Mouse (Mus musculus) CH12F3 (cell line): Measurements from ENCODE around the gene Orai1.

Source experiments
- in situ Hi-C: fragments of 300-500 bp; cut with MboI; formaldehyde crosslinking; loops from 2 replicates; pipeline ENCODE4 v1.14.3; 2020; ENCODE audit warnings: low sequenced_read_pairs

The Orai1 gene

GRCm38 (mm10) chr5:122994303-122994846 is 20.5 kb upstream of the Orai1 start:
- in situ Hi-C loops = no loop called here

DNA sequence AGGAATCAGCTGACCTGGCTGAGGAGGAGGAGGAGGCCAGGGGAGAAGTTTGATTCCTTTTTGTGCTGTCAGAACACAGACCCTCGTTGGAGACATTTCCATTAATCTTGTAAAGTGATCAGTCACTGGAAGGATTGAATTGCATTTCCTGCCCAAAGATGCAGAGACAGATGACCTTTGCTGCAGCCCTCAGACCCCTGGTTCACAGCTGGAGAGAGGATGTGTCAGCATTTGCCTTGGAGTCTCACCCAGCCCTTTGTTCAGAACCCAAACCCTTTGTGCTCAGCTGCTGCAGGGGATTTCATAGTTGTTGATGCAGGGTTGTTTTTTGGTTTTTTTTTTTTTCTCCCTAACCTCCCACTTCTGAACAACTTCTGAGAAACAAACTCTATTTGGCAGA is 20.0 kb upstream of the Orai1 start:
- in situ Hi-C loops = no loop called here

- in situ Hi-C loops = no loop called here
Measured at GRCm38 (mm10) chr5:122997205-122998204, 17.4 kb upstream of the Orai1 start.

GRCm38 (mm10) chr5:123000901-123001300 is 14.0 kb upstream of the Orai1 start:
- in situ Hi-C loops = no loop called here

- in situ Hi-C loops = no loop called here
Measured at GRCm38 (mm10) chr5:123005716-123006592, 8.9 kb upstream of the Orai1 start.

DNA sequence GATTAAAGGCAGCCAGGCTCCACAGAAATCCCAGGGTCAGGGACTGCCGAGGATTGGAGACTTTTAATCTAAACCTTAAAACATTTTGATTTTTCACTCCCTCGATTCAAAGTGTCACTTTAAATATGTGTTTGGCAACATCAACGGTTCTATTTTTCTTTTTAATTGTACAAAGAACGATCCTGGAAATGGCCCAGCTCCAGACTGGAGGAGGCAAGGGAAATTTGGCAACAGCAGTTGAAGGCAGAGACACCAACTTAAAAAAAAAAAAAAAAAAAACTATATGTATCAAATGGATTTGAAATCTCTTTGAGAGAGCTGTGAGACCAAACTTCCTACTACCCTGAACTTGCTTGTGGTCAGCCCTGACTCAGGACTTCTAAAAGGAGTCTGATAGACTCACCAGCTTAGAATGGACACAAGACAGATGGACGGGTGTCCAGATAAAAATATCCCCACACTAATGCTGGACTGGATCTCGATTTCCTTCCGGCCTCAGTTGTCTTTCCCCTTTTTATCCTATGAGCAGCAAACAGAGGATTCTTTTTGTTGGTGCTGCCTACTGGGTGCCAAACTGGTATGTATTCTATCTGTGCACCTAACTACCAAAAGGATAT is 5.9 kb upstream of the Orai1 start:
- in situ Hi-C loops = no loop called here

DNA sequence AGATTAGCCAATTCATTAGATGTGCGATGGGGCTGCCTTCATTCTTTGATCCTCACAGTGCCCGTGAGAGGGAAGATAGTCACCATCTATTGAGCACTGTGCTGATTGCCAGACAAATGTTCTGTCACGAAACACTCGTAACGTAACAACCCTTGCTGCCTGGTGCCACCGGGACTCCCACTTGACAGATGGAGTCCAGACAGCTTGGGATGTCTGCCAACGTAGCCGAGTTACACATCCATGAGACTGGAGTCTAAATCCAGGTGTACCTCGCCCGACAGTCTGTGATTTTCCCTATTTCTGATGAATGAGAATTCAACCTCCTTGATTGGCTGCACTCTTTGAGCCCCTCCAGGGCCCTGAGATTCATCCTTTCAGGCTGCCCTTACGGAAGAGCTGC is 5.0 kb upstream of the Orai1 start:
- in situ Hi-C loops = no loop called here

DNA sequence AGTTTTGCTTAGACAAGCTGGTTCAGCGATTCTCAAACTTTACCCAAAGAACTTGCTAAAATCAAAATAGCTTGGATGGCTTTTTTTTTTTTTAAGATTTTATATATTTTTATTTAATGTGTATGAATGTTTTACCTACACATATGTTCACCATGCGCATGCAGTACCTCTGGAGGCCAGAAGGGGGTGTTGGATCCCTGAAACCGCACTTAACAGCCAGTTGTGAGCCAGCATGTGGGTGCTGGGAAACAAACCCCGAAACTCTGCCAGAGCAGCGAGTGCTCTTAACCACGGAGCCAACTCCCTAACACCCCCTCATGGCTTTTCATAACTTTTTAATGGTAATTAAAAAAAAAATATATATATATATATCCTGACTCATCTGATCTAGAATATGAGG is 4.1 kb upstream of the Orai1 start:
- in situ Hi-C loops = no loop called here

DNA sequence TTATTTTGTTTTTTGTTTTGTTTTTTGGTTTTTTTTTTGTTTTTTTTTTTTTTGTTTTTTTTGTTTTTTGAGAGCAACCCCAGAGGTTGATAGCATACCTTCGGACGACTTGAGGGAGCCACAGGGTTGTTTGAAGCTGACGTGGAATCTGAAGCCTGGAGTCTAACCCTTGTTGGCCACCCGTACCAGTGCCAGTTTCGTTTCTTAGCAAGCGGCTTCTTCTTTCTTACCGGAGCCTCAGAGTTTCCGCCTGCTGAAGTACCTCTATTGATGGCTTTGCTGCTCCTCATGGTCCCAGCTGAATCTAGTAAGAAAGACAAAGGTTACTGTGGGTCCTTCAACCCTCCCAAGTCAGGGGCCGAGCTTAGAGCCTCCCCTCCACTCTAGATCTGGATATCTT is 3.2 kb upstream of the Orai1 start:
- in situ Hi-C loops = no loop called here

GRCm38 (mm10) chr5:123013599-123014315 is 1.1 kb upstream of the Orai1 start:
- in situ Hi-C loops = no loop called here

DNA sequence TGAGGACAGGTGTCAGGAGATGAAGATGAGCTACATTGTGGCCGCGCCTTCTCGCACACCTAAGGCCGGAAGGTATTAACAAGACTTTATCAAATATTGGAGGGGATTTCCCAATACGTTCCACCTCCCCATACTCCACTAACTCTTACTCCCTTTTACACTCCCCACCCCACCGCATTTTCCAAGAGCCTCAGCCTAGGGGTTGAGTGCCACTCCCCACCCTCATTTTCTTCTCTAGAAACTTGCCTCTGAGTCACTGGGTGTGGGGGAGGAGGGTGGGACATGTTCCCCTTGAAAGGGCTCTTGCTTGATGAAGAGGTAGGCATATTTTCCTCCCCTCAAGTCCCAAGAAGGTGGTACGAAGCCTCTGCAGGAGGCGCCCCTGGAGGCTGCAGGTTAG is 1.0 kb downstream of the Orai1 start:
- in situ Hi-C loops = no loop called here

DNA sequence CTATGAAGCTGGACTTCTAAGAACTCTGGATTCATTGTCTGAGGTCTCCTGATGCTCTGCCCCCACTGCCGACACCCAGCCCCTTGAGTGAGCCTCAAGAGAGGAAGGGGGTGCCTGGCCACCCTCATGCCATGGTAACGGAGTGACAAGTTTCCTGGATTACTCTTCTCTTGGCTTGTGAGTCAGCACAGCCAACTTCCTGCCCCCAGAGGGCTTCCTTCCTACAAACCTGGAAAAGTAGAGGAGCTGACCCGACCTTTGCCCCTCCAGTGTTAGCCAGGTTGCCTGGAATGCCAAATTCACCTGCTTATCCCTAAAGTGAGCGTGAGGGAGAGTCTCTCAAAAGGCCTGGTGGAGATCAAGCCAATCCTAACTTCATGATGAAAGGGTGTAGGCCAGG is 2.6 kb downstream of the Orai1 start:
- in situ Hi-C loops = no loop called here

GRCm38 (mm10) chr5:123019336-123020016 is 4.6 kb downstream of the Orai1 start:
- in situ Hi-C loops = no loop called here

GRCm38 (mm10) chr5:123020426-123020825 is 5.6 kb downstream of the Orai1 start:
- in situ Hi-C loops = no loop called here

DNA sequence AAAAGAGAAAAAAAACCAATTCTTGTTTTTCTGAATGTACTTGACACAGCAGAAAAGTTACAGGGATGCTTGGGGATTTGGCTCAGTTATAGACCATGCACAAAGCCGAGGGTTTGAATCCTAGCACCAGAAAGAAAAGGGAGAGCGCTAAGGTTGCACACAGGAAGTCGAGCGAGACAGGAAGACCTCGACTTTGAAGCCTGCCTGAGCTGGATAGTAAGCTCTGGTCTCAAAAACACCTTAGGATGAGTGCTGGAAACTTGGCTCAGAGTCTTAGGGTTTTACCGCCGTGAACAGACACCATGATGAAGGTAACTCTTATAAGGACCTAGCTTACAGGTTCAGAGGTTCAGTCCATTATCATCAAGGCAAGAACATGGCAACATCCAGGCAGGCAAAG is 6.6 kb downstream of the Orai1 start:
- in situ Hi-C loops = no loop called here

GRCm38 (mm10) chr5:123023049-123023448 is 8.2 kb downstream of the Orai1 start:
- in situ Hi-C loops = no loop called here

DNA sequence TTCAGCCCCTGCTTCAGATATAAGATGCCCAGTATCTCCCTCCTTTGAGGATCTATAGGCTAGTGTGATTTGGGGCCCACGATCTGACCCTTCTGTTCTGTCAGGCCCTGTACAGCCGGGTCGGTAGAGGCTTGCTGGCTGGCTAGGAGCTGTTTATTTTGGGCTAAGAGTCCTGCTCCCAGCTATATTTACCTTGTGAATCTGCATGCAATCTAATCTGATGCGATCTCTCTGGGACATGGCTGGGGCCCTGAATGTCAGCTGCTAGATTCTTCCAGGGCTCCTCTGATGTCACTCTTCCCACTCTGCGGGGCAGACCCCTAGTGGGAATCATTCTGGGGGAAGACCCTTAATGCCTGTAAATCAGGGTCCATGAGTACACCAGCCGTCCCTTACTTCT is 9.4 kb downstream of the Orai1 start:
- in situ Hi-C loops = no loop called here

DNA sequence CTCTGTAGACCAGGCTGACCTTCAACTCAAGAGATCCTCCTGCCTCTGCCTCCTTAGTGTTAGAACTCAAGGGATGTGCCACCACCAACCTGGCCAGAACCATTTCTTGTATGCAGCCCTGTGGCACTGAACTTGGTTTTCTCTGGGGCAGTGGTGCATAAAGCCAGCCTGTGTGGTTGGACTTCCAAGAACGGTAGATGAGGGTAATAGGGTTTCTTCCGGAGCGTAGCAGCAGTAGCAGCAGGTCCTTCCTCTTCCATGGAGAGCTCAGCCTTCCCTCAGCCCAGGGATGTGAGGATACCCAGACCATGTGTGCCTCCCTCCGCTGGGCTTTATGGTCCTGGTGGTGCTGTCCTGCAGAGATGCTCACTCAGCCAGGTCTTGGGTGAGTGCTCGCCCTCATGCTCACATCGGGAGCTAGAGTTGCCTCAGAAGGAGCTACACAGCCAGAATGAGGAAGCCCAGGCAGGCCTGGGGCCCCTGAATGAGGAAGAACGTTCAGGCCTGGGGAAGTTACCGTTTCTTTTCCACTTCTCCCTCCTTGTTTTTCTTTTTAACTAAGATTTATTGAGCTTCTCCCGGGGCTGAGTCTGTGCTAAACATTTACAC is 10.2 kb downstream of the Orai1 start:
- in situ Hi-C loops = no loop called here

- in situ Hi-C loops = no loop called here
Measured at GRCm38 (mm10) chr5:123026414-123026813, 11.5 kb downstream of the Orai1 start.
